Mouse (Mus musculus): ENCODE data around the gene Apom. TPM values are rescaled to one million over a fixed set of nuclear protein-coding genes. Genes with fewer than 3 reads are reported as not detected.

The Apom gene
- polyA plus RNA-seq, 1 experiment from 2014 or later, result 1,216 TPM

DNA sequence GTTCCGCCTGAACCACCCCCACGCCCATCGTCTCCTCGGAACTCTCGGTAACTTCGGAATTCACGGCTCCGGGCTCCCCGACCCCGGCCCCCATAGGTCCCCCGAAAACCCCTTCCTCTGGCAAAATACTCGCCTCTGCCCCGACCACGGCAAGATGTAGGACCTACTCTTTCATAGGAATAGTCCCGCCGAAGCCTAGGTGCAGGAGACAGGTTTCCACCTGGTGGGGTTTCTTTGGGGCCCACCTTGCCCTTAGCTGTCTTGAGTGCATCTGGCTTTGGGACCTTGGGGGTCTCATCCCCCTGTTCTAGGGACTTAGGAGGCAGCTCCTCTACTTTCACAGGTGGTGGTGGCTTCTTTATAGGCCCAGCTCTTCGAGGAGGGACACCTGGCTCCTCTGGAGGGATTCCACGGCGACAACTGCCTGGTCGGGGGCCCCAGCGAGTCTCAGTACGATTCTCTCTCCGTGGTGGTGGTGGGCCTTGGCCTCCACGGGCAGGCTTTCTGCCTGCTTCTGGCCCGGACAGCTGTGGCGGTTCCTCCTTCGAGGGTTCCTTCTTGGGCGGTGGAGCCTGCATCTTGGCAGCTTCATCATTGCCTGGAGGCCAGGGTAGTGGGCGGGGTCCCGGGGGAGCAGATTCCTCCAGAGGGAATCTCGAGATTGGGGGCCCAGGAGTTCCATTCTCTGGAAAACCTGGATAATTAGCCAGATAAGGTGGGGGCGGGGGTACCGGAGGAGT is 24.8 kb upstream of the Apom start:
- Histone ChIP-seq H3K9ac (replicated peaks) (no peak overlapping the region), H3K4me3 (ENCODE audit: low read depth, low read length) (no peak overlapping the region), H3K27ac (ENCODE audit: low read depth) (no peak overlapping the region), H3K9me3 (ENCODE audit: low read length) (no peaks in the 10 kb centered on the region), H3K27me3 (ENCODE audit: insufficient read depth, low read length) (no peaks in the 10 kb centered on the region), H3K4me1 (ENCODE audit: insufficient read depth) (no peaks in the 10 kb centered on the region), H3K36me3 (replicated peaks; ENCODE audit: insufficient read depth, low read length) (peaks cover 98% of the 10 kb centered on the region), H3K4me2 (ENCODE audit: low read depth, low read length) (no peak overlapping the region)
- TF ChIP-seq CTCF (IDR thresholded peaks at IDR 0.05; ENCODE audit: low read depth) (no peak), EP300 (IDR thresholded peaks at IDR 0.05; ENCODE audit: low read depth) (no peak)
- ATAC-seq (no peak), DNase-seq (no peak)
- 88% methylated on average over 32 of the region's 33 CpGs for WGBS (ENCODE audit: insufficient replicate concordance)

- no peak overlapping the region for H3K27ac ChIP-seq (ENCODE audit: low read depth)
- peaks cover 96% of the 10 kb centered on the region for H3K36me3 ChIP-seq (replicated peaks; ENCODE audit: insufficient read depth, low read length)
- H3K9ac ChIP-seq (replicated peaks), result no peak overlapping the region
- H3K4me3 ChIP-seq (ENCODE audit: low read depth, low read length), result no peak overlapping the region
- ATAC-seq (no peak), DNase-seq (no peak)
- no peaks in the 10 kb centered on the region for H3K27me3 ChIP-seq (ENCODE audit: insufficient read depth, low read length)
- TF ChIP-seq CTCF (IDR thresholded peaks at IDR 0.05; ENCODE audit: low read depth) (no peak), EP300 (IDR thresholded peaks at IDR 0.05; ENCODE audit: low read depth) (no peak)
- WGBS (ENCODE audit: insufficient replicate concordance), result 93% methylated on average over 12 of the region's 12 CpGs
- no peaks in the 10 kb centered on the region for H3K4me1 ChIP-seq (ENCODE audit: insufficient read depth)
- H3K9me3 ChIP-seq (ENCODE audit: low read length), result no peaks in the 10 kb centered on the region
- H3K4me2 ChIP-seq (ENCODE audit: low read depth, low read length), result no peak overlapping the region
Observed at GRCm38 (mm10) chr17:35155451-35155850, 23.6 kb upstream of the Apom start.

GRCm38 (mm10) chr17:35154616-35155015 is 22.8 kb upstream of the Apom start:
- Histone ChIP-seq H3K9me3 (ENCODE audit: low read length) (no peaks in the 10 kb centered on the region), H3K4me2 (ENCODE audit: low read depth, low read length) (no peak overlapping the region), H3K4me1 (ENCODE audit: insufficient read depth) (no peaks in the 10 kb centered on the region), H3K4me3 (ENCODE audit: low read depth, low read length) (no peak overlapping the region), H3K27ac (ENCODE audit: low read depth) (no peak overlapping the region), H3K9ac (replicated peaks) (no peak overlapping the region), H3K36me3 (replicated peaks; ENCODE audit: insufficient read depth, low read length) (peaks cover 96% of the 10 kb centered on the region), H3K27me3 (ENCODE audit: insufficient read depth, low read length) (no peaks in the 10 kb centered on the region)
- ATAC-seq (no peak), DNase-seq (no peak)
- WGBS (ENCODE audit: insufficient replicate concordance), result 91% methylated on average over 7 of the region's 7 CpGs
- TF ChIP-seq CTCF (IDR thresholded peaks at IDR 0.05; ENCODE audit: low read depth), result no peak
- TF ChIP-seq EP300 (IDR thresholded peaks at IDR 0.05; ENCODE audit: low read depth), result no peak

DNA sequence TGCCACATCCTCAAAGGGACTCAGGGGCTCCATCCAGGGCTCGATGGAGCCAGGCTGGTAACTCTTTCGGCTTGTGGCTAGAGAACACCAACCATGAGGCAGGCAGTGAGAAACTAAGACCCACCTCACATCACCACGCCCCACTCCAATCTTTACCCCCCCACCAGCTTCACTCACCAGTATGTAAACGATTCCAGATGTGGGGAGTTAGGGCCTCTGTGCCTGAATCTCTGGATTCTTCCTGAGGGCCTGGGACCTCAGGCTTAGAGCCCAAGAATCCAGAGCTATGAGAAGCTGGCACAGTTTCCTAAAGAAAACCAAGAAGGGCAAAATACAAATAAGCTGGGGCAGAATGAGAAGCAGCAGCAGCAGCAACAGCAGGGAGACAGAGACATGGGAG is 22.1 kb upstream of the Apom start:
- H3K4me3 ChIP-seq (ENCODE audit: low read depth, low read length), result no peak overlapping the region
- WGBS (ENCODE audit: insufficient replicate concordance), result 82% methylated on average over 4 of the region's 4 CpGs

DNA sequence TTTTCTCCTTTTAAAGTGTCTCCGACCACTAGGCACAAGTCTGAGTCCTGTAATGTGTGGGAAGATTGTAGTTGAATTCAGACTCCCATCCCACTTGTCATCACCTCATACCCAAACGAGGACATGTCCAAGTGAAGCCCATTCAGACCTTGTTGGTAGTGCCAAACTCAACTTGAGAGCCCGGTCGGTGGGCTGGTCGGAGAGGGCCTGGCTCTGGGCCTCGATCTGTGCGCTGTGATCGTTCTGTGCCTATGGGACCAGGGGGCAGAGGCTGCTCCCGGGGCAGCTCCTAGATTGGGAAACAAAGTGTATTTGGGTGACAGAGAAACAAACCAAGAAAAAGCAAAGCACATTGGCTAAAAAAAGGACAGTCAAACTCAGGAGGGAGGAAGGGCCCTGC is 21.2 kb upstream of the Apom start:
- TF ChIP-seq EP300 (IDR thresholded peaks at IDR 0.05; ENCODE audit: low read depth) (no peak), CTCF (IDR thresholded peaks at IDR 0.05; ENCODE audit: low read depth) (no peak)
- Histone ChIP-seq H3K4me1 (ENCODE audit: insufficient read depth) (0 out of 2 replicates have a peak, but pooled peaks cover 2% of the 10 kb centered on the region), H3K9me3 (ENCODE audit: low read length) (no peaks in the 10 kb centered on the region), H3K4me3 (ENCODE audit: low read depth, low read length) (no peak overlapping the region), H3K27me3 (ENCODE audit: insufficient read depth, low read length) (no peaks in the 10 kb centered on the region), H3K27ac (ENCODE audit: low read depth) (no peak overlapping the region), H3K36me3 (replicated peaks; ENCODE audit: insufficient read depth, low read length) (peaks cover 94% of the 10 kb centered on the region), H3K4me2 (ENCODE audit: low read depth, low read length) (no peak overlapping the region), H3K9ac (replicated peaks) (no peak overlapping the region)
- no peak for DNase-seq
- ATAC-seq, result no peak
- WGBS (ENCODE audit: insufficient replicate concordance), result 91% methylated on average over 9 of the region's 9 CpGs

More for the DNA sequence above, 22.1 kb upstream of the Apom start:
- Histone ChIP-seq H3K9me3 (ENCODE audit: low read length) (no peaks in the 10 kb centered on the region), H3K4me1 (ENCODE audit: insufficient read depth) (0 out of 2 replicates have a peak, but pooled peaks cover 2% of the 10 kb centered on the region), H3K9ac (replicated peaks) (no peak overlapping the region), H3K27ac (ENCODE audit: low read depth) (no peak overlapping the region), H3K27me3 (ENCODE audit: insufficient read depth, low read length) (no peaks in the 10 kb centered on the region), H3K36me3 (replicated peaks; ENCODE audit: insufficient read depth, low read length) (peaks cover 96% of the 10 kb centered on the region), H3K4me2 (ENCODE audit: low read depth, low read length) (no peak overlapping the region)
- ATAC-seq, result no peak
- TF ChIP-seq EP300 (IDR thresholded peaks at IDR 0.05; ENCODE audit: low read depth) (no peak), CTCF (IDR thresholded peaks at IDR 0.05; ENCODE audit: low read depth) (no peak)
- DNase-seq, result no peak

DNA sequence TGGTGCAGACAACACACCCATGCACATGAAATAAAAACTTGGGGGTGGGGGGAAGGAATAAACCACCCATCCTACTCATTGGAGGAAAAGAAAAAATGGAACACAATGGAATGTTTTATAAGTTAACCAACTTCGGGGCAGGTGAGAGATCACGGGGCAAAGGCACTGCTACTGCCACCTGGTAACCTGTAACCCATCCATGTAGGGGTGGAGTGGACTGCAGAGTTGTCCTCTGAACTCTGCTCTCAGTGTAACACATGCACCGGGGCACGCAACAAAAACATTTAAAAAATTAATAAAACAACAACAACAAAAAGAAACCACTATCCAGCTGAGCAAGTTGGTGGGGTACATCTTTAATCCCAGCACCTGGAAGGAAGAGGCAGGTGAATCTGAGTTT is 20.3 kb upstream of the Apom start:
- Histone ChIP-seq H3K36me3 (replicated peaks; ENCODE audit: insufficient read depth, low read length) (peaks cover 90% of the 10 kb centered on the region), H3K4me2 (ENCODE audit: low read depth, low read length) (no peak overlapping the region), H3K4me3 (ENCODE audit: low read depth, low read length) (no peak overlapping the region), H3K4me1 (ENCODE audit: insufficient read depth) (0 out of 2 replicates have a peak, but pooled peaks cover 2% of the 10 kb centered on the region), H3K9ac (replicated peaks) (no peak overlapping the region), H3K9me3 (ENCODE audit: low read length) (no peaks in the 10 kb centered on the region), H3K27ac (ENCODE audit: low read depth) (no peak overlapping the region), H3K27me3 (ENCODE audit: insufficient read depth, low read length) (no peaks in the 10 kb centered on the region)
- 90% methylated on average over 4 of the region's 4 CpGs for WGBS (ENCODE audit: insufficient replicate concordance)
- ATAC-seq (no peak), DNase-seq (no peak)
- no peak for TF ChIP-seq CTCF (IDR thresholded peaks at IDR 0.05; ENCODE audit: low read depth)
- TF ChIP-seq EP300 (IDR thresholded peaks at IDR 0.05; ENCODE audit: low read depth), result no peak
